ENCODE assay signal across 8 mouse cellular contexts in genomic region chr5:101688581-101688980, GRCm38 (mm10). TPM values are rescaled to one million over a fixed set of nuclear protein-coding genes. Genes with fewer than 3 reads are reported as not detected.
DNase-seq lines count a peak whose midpoint lies in the region; ATAC-seq and TF ChIP-seq lines count a peak whose summit lies in the region.

No protein-coding gene starts in this region.

- no peak overlapping the region for H3K27ac ChIP-seq in lung, embryonic 14.5 days (ENCODE audit: low read depth)
- no peak overlapping the region for H3K27ac ChIP-seq in embryonic facial prominence, embryonic 14.5 days (replicated peaks; ENCODE audit: low read depth, low read length)
- H3K27ac ChIP-seq in hindbrain, postnatal 0 days: no peak overlapping the region
- no peak overlapping the region for H3K27ac ChIP-seq in midbrain, embryonic 13.5 days

- H3K36me3 ChIP-seq in lung, embryonic 14.5 days (ENCODE audit: insufficient read depth): no peaks in the 10 kb centered on the region
- no peaks in the 10 kb centered on the region for H3K36me3 ChIP-seq in embryonic facial prominence, embryonic 14.5 days (ENCODE audit: control insufficient read depth, insufficient read depth, low read length)
- H3K36me3 ChIP-seq in hindbrain, postnatal 0 days (ENCODE audit: insufficient read depth, low read length): no peaks in the 10 kb centered on the region
- H3K36me3 ChIP-seq in midbrain, embryonic 13.5 days: no peaks in the 10 kb centered on the region

- ATAC-seq in lung, embryonic 14.5 days (ENCODE audit: insufficient read depth): peak; percentile 65; the same call in 1 of the 2 replicates
- ATAC-seq in embryonic facial prominence, embryonic 14.5 days (ENCODE audit: low read depth): peak; percentile 62; the same call in 1 of the 2 replicates
- no peak for ATAC-seq in hindbrain, postnatal 0 days
- peak; percentile 71 for ATAC-seq in midbrain, embryonic 13.5 days

- no peaks in the 10 kb centered on the region for H3K4me1 ChIP-seq in lung, embryonic 14.5 days (ENCODE audit: insufficient read depth)
- H3K4me1 ChIP-seq in embryonic facial prominence, embryonic 14.5 days (ENCODE audit: control insufficient read depth, insufficient read depth, low read length): no peaks in the 10 kb centered on the region
- H3K4me1 ChIP-seq in hindbrain, postnatal 0 days (ENCODE audit: insufficient read depth, low read length): no peaks in the 10 kb centered on the region
- H3K4me1 ChIP-seq in midbrain, embryonic 13.5 days (replicated peaks): 0 out of 2 replicates have a peak, but pooled peaks cover 3% of the 10 kb centered on the region

- no peak overlapping the region for H3K9ac ChIP-seq in lung, embryonic 14.5 days
- no peak overlapping the region for H3K9ac ChIP-seq in embryonic facial prominence, embryonic 14.5 days (ENCODE audit: low read depth, low read length)
- H3K9ac ChIP-seq in hindbrain, postnatal 0 days (replicated peaks; ENCODE audit: low read length): no peak overlapping the region
- no peak overlapping the region for H3K9ac ChIP-seq in midbrain, embryonic 13.5 days (replicated peaks)

- 18% methylated on average over 15 of the region's 15 CpGs for WGBS in lung, embryonic 14.5 days
- 25% methylated on average over 15 of the region's 15 CpGs for WGBS in embryonic facial prominence, embryonic 14.5 days
- WGBS in hindbrain, postnatal 0 days: 14% methylated on average over 15 of the region's 15 CpGs
- 14% methylated on average over 15 of the region's 15 CpGs for WGBS in midbrain, embryonic 13.5 days

- DNase-seq in lung, embryonic 14.5 days: peak; percentile 81
- no peak for DNase-seq in lung, adult 18-20 months
- peak; percentile 76 for DNase-seq in embryonic facial prominence, embryonic 14.5 days (ENCODE audit: low spot score)
- peak; percentile 68 for DNase-seq in hindbrain, postnatal 0 days (ENCODE audit: low spot score)
- no peak for DNase-seq in layer of hippocampus, adult 9-10 months (ENCODE audit: low spot score)
- DNase-seq in cerebellum, postnatal 36 days: no peak
- DNase-seq in urinary bladder, postnatal 14 days (ENCODE audit: low spot score): no peak

- no peak overlapping the region for H3K4me2 ChIP-seq in lung, embryonic 14.5 days
- H3K4me2 ChIP-seq in embryonic facial prominence, embryonic 14.5 days (ENCODE audit: low read depth, low read length): peak overlapping the region; percentile 44
- H3K4me2 ChIP-seq in hindbrain, postnatal 0 days (ENCODE audit: low read depth, low read length): peak overlapping the region; percentile 42; the same call in 1 of the 2 replicates
- H3K4me2 ChIP-seq in midbrain, embryonic 13.5 days (replicated peaks): peak overlapping the region; percentile 40

- peak; percentile 73 for TF ChIP-seq CTCF in lung, embryonic 14.5 days (IDR thresholded peaks at IDR 0.05; ENCODE audit: low read depth)
- TF ChIP-seq CTCF in hindbrain, postnatal 0 days (IDR thresholded peaks at IDR 0.05; ENCODE audit: low read depth): peak; percentile 65

- no peaks in the 10 kb centered on the region for H3K27me3 ChIP-seq in lung, embryonic 14.5 days (ENCODE audit: insufficient read depth, low read length)
- no peaks in the 10 kb centered on the region for H3K27me3 ChIP-seq in embryonic facial prominence, embryonic 14.5 days (replicated peaks; ENCODE audit: control insufficient read depth, insufficient read depth, low read length)
- no peaks in the 10 kb centered on the region for H3K27me3 ChIP-seq in hindbrain, postnatal 0 days (ENCODE audit: insufficient read depth, low read length)
- H3K27me3 ChIP-seq in midbrain, embryonic 13.5 days: peaks cover 15% of the 10 kb centered on the region

- H3K9me3 ChIP-seq in lung, embryonic 14.5 days (ENCODE audit: low read depth, low read length): no peaks in the 10 kb centered on the region
- H3K9me3 ChIP-seq in embryonic facial prominence, embryonic 14.5 days (ENCODE audit: control insufficient read depth, low read length): no peaks in the 10 kb centered on the region
- no peaks in the 10 kb centered on the region for H3K9me3 ChIP-seq in hindbrain, postnatal 0 days (ENCODE audit: low read length)
- no peaks in the 10 kb centered on the region for H3K9me3 ChIP-seq in midbrain, embryonic 13.5 days

- no peak overlapping the region for H3K4me3 ChIP-seq in lung, embryonic 14.5 days (ENCODE audit: low read depth, low read length)
- H3K4me3 ChIP-seq in embryonic facial prominence, embryonic 14.5 days (ENCODE audit: low read depth, low read length): no peak overlapping the region; the same call in 1 of the 2 replicates
- 0 out of 2 replicates have a peak overlapping the region, but pooled peaks have one; percentile 4 for H3K4me3 ChIP-seq in hindbrain, postnatal 0 days (ENCODE audit: low read length)
- no peak overlapping the region; the same call in 1 of the 2 replicates for H3K4me3 ChIP-seq in midbrain, embryonic 13.5 days (replicated peaks)

RNA-seq across cellular contexts. Expression of gene Nkx6-1, which starts 23.8 kb away (rescaled TPM):
- polyA plus RNA-seq in lung, embryonic 14.5 days (2014; fragmentation: Nextera tagmentation; extraction: Ambion mirVana): 0.08 and 0.16 TPM in 2 replicates
- 0.18 and 0.25 TPM in 2 replicates for polyA plus RNA-seq in embryonic facial prominence, embryonic 14.5 days (2014; fragmentation: Nextera tagmentation; extraction: Ambion mirVana)
- 2.4 and 2.6 TPM in 2 replicates for total RNA-seq in hindbrain, postnatal 0 days (2014; rRNA removed)
- 4.3 TPM in 2 replicates for polyA plus RNA-seq in hindbrain, postnatal 0 days (2015; fragmentation: Nextera tagmentation; extraction: Ambion mirVana)
- polyA plus RNA-seq in midbrain, embryonic 13.5 days (2015; fragmentation: Nextera tagmentation; extraction: Ambion mirVana): 2.2 and 3.5 TPM in 2 replicates

Comparison
In these comparisons a context has a peak if more than half of its experiments do, and no peak if none do; other contexts are left out.
1. DNase-seq: peak in lung, embryonic 14.5 days (single experiment), embryonic facial prominence, embryonic 14.5 days (single experiment) and hindbrain, postnatal 0 days (single experiment); none in lung, adult 18-20 months (0 of 2), layer of hippocampus, adult 9-10 months (single experiment), cerebellum, postnatal 36 days (0 of 2) and urinary bladder, postnatal 14 days (single experiment).